Mouse (Mus musculus): Measurements from ENCODE around the gene Satb1.

Satb1 gene

DNA sequence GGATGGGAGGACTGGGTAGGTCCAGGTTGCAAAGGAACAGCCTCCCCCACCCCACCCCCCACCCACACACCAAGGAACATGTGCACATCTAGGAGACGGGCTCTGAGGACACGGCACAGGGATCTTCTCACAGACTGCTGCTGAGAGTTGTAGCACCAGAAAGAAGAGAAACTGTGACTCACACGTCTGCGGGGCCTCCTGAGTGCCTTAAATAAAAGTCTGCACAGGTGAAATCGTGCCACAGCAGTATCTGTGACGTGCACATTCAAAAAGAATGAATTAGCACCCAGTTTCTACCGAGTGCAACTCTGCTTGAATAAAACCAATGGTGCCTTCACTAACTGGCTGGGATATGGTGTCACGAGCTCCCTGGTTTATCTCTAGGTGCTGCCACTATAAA is 69.5 kb downstream of the Satb1 start:
- no peak for DNase-seq

GRCm38 (mm10) chr17:51762503-51762902 is 70.6 kb downstream of the Satb1 start:
- no peak for DNase-seq

- DNase-seq: peak; percentile 9
These were observed 72.0 kb downstream of the Satb1 start for GRCm38 (mm10) chr17:51760997-51761655.

GRCm38 (mm10) chr17:51760251-51760887 is 72.7 kb downstream of the Satb1 start:
- DNase-seq: no peak

- no peak for DNase-seq
These were observed 73.6 kb downstream of the Satb1 start for GRCm38 (mm10) chr17:51759509-51759908.

- no peak for DNase-seq
These were observed 80.9 kb downstream of the Satb1 start for GRCm38 (mm10) chr17:51752142-51752541.

- no peak for DNase-seq
These were observed 85.9 kb downstream of the Satb1 start for GRCm38 (mm10) chr17:51747204-51747603.

- no peak for DNase-seq
These were observed 90.6 kb downstream of the Satb1 start for GRCm38 (mm10) chr17:51742502-51742901.

- DNase-seq: no peak
These were observed 92.0 kb downstream of the Satb1 start for GRCm38 (mm10) chr17:51741126-51741525.

DNA sequence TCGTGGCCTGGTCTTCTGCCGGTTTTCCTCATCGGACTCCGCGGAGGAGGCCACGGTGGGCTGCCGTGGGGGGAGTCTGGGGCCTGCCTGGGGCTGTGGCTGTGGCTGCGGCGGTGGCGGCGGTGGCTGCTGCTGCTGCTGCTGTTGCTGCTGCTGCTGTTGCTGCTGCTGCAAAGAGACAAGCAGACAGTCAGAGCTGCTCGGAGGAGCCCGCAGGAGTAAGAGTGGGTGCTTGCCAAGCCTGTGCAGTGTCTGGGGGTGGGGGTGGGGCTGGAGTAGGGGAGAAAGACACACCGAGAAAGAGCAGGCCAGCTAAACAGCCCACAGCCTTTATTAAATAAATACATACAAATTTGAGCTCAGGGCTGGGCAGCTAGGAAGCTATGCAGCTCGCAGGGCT is 92.8 kb downstream of the Satb1 start:
- no peak for DNase-seq

- no peak for DNase-seq
These were observed 108.6 kb downstream of the Satb1 start for GRCm38 (mm10) chr17:51724486-51724885.

DNA sequence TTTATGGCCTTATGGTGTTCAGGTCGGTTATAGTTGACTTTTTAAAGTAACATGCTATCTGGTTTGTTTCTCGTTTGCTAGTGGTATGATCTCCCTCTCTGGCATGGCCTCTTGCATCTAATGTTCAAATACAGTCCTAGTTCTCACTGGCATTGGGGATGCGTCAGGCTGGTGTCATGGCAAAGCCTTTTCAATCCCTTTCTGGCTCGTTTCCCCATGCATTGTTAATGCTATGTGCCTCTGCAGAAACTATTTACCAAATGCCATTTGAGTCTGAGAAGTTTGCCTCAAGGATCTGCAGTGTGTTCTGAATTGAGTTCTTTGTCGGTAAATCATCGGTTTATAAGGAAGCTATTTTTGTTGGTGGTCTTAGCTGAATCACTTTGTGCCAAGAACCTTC is 137.4 kb downstream of the Satb1 start:
- DNase-seq: no peak

- no peak for DNase-seq
These were observed 137.8 kb downstream of the Satb1 start for GRCm38 (mm10) chr17:51695271-51695670.

DNA sequence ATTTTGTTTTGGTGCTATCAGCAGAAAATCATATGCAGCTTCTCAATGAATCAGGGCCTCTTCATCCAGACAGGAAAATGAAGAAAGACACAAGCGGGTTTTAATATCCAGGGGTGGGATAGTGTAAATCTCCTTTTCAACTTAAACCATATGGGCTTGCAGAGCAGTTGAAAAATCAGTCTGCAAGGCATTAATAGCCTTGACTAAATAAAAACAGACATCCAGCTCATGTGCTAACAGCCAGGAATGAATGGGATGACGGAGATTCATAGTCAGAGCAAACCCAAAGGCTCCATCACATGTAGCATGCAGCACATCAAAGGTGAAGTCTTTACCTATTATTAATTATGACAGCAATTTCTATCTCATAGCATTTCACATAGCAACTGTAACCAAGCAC is 142.6 kb downstream of the Satb1 start:
- no peak for DNase-seq

- DNase-seq: no peak
These were observed 145.9 kb downstream of the Satb1 start for GRCm38 (mm10) chr17:51687226-51687625.
